Mouse (Mus musculus) urinary bladder, postnatal 36 days (tissue): Measurements from ENCODE around the gene Glycam1.
"Not testable (repeated sequence)": the region's sequence is repeated elsewhere in the genome, so short reads cannot be mapped to it uniquely, and the experiment has no call there.

Experiments used
- DNase-seq, 2 experiments: peaks; one replicate each; pipeline ENCODE4 v3.0.0; 2022; ENCODE audit warnings: low spot score in 2 of 2, mixed read lengths in 1 of 2

Gene Glycam1

GRCm38 (mm10) chr15:103564981-103565380 lies at the start of gene Glycam1:
Glycam1 (minus strand) TSS chr15:103565081.
- no peak for DNase-seq

DNA sequence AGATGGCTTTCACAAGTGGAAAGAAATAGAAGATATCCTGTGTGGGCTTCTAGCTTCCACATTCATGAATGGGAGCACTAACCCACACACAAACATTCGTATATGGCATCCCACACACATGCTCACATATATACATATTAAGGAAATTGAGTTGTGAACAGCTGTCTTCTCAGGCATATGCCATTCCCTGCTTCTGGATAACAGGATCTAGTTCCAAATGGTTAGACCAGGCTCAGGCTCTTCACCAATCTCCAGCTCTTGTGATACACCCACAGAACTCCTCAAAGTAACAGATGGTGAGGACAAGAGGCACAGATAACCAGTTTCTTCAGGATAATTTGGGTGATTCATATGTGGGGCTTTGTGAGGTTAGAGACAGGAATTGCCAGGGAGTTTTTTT lies 39.6 kb upstream of the Glycam1 start:
- DNase-seq: no peak

DNA sequence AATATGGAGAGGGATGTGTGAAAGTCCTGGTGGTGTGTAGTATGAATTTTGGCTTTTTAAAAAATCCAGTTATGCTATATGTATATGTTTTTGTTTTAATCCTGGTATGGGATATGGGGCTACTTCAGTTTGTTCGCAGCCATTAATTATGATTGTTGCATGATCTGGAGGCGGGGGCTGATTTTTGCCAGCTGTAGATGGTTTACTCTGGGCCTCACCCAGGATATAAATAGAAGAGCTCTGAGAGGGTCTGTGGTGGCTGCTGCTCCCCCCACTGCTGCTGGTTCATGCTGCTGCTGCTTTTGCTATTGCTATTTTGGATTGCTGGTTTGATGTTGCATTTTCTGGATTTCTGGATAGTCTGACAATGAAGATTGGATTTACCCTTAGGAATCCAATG lies 25.9 kb upstream of the Glycam1 start:
- no peak for DNase-seq

DNA sequence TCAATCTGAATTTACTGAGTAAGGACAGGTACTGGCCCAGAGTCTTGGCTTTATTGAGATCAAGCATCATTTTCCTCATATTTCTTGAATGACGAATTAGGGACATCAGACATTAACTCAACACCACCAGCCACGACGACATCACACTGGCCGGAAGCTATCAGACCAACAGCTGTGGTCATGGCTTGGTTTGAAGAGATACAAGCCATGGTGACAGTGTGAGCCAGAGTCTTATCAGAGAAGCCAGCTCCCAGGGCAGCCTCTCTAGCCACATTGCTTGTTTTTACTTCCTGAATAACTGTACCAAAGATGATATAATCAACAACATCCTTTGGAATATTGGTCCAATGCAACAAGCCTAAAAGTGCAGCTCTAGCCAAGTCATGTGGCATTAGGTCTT lies 22.9 kb upstream of the Glycam1 start:
- not testable (repeated sequence) for DNase-seq

- no peak for DNase-seq
These were observed 21.0 kb upstream of the Glycam1 start for GRCm38 (mm10) chr15:103585876-103586275.

GRCm38 (mm10) chr15:103552096-103552690 lies 12.7 kb downstream of the Glycam1 start:
- peak in 1 of 2 experiments; percentile 8 for DNase-seq

- DNase-seq: no peak
These were observed 13.8 kb downstream of the Glycam1 start for GRCm38 (mm10) chr15:103551053-103551452.

DNA sequence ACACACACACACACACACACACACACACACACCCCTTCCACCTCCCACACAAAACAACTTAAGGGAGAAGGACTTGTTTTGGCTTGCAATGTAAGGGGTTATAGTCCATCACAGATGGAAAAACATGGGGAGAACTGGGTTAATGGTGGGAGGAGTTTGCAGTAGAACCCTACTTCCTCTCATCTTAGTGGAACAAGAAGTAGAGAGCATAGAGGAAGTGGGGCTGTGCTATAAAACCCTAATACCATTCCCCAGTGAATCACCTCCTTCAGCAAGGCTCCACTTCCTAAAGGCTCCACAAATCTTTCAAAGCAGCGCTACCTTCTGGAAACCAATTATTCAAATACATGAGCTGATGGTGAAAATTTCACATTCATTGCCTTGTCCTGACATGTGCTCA lies 15.4 kb downstream of the Glycam1 start:
- DNase-seq: no peak

GRCm38 (mm10) chr15:103547983-103548382 lies 16.9 kb downstream of the Glycam1 start:
- no peak for DNase-seq

DNA sequence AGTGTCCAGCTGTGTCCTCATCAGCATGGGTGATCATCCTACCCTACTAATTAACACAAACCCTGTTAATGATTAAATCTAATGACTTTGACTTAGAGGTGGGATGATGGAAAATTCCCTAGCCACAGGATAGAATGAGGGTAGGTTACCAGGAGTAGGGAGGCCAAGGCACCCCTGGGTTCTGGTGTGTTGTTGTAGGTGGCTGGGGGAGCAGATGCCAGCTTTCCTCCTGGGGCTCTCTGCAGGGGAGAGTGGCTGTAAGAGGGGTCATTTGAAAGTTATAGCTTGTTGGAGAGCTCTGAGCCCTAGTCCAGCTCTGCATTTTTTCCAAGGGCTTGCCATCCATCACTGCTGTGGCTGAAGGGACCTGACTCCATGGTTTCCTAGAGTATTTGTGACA lies 22.4 kb downstream of the Glycam1 start:
- DNase-seq: no peak

DNA sequence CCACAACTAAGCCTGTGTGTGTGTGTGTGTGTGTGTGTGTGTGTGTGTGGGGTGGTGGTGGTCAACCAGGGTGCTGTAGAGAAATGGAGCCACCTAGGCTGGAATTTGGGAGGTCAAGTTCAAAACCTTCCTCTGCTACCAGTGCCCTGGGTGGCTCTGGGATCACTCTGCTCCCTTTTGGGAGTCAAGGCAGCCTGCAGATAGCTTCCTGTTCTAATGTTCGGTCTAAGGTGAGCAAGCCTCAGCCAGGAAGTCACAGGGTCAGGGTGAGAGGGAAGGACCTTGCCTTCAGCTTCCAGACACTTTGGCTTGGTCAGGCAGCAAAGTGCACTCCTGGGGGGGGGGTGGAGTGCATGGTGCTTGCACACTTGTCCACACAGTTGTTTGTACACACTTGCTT lies 24.2 kb downstream of the Glycam1 start:
- DNase-seq: no peak

- DNase-seq: no peak
These were observed 25.6 kb downstream of the Glycam1 start for GRCm38 (mm10) chr15:103539259-103539658.

GRCm38 (mm10) chr15:103537822-103538213 lies 27.1 kb downstream of the Glycam1 start, which contains the start of gene Ppp1r1a:
Ppp1r1a (minus strand) TSS chr15:103538003.
- DNase-seq: peak in 1 of 2 experiments; percentile 53

GRCm38 (mm10) chr15:103537011-103537821 lies 27.7 kb downstream of the Glycam1 start:
- no peak for DNase-seq

DNA sequence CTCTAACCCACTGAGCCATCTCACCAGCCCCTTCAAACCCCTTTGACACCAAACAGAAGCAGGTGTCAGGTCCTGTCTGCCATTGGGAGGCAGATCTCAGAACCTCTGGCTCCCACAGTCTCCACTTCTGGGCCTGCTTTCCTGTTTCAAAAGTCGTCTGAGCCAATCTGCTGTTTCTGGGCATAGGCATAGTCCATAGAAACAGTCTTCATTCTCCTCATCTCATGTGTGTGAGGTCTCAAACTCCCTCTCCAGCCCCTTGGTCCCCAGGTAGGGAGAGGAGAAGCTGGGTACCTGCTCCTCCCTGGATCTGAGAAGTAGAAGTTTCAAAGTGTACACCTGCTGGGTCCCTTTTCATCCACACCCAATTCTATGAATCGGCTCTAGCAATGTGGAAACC lies 28.4 kb downstream of the Glycam1 start:
- DNase-seq: no peak

- DNase-seq: no peak
These were observed 29.1 kb downstream of the Glycam1 start for GRCm38 (mm10) chr15:103535786-103536185.

GRCm38 (mm10) chr15:103535030-103535429 lies 29.9 kb downstream of the Glycam1 start:
- no peak for DNase-seq

DNA sequence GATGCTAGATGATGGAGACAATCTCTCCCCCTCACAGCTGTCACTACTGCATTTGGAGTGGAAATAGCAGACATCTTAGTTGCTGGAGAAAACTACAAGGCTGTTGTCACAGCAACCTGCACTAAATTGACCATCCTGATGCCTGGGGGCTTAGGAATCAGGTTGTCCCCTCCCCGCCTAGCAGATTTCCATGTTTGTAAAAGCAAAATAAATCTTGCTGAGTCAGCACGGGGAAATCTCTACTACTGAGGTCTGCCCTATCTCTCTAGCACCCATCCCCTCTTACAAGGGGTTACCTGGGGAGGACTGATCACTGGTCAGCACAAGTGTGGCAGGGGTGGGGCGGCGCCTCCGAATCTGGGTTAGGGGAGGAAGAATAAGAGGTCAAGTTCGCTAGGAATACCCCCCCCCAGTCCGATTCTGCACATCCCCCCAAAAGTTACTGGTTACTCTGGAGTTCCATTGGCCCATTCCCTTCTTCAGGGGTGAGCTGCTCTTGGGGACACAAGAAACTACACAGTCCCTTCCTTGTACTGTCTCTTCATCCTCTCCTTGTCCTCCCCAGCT lies 30.7 kb downstream of the Glycam1 start:
- no peak for DNase-seq

DNA sequence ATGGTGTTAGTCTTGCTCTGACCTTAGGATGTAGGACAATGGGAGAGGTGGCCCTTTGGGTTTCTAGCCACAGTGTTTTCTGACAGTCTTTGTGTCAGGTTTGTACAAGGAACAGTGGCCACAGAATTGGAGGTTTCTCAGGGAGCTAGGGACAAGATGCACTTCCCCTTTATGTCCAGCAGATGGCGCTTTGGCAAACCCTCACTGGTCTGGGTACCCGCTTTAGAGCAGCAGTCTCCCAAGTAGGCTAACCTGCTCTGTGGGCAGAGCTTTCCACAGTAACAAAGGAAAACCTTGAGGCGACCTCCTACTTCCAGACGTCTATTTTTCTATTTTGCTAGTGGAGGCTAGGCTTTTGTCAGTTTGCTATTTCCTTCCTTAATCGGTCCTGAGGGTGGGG lies 34.5 kb downstream of the Glycam1 start:
- peak; percentile 20 to 27 for DNase-seq

DNA sequence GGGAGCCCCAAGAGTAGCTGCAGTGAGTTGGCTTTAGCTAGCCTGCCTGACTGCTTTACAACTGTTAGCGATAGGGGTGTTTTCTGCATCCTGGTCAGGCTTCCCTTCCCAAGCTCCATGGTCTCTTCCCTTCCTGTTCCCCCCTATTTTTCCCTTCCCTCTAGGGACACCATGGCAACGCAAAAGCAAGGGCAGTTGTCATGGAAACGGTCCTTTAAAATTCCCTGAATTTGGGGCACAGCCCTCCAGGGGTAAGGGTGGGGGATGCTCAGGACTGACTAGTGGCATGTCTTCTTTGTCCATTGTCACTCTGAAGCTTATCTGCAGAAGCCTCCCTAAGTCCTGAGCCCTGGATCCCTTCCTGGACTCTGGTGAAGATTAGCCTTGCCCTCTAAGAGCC lies 41.7 kb downstream of the Glycam1 start:
- DNase-seq: no peak

- no peak for DNase-seq
These were observed 42.3 kb downstream of the Glycam1 start for GRCm38 (mm10) chr15:103522458-103523099.
